Mouse (Mus musculus): Measurements from ENCODE around the gene Synm. TPM values are rescaled to one million over a fixed set of nuclear protein-coding genes. Genes with fewer than 3 reads are reported as not detected.

Synm gene
- polyA plus RNA-seq, 1 experiment, result 0.49 TPM

DNA sequence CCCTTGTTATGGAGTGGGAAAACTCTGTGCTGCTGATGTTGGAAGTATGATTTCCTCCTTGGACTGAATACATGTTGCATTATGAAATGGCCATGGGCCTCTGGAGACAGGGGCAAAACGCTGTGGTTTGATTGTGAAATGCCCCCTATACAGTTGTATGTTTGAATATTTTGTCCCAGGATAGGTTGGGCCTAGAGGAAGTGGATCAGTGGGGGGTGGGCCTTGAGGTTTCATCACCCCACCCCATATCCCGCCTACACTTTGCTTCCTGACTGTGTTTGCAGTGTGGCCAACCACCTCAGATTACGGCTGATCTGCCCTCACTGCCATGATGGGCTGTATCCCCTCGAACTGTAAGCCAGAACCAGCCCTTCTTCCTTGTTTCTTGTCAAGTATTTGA, 31.3 kb downstream of the Synm start:
- H3K4me1 ChIP-seq, result no peaks in the 10 kb centered on the region
- H3K9me3 ChIP-seq, result peaks cover 16% of the 10 kb centered on the region
- TF ChIP-seq GATA1 (IDR thresholded peaks at IDR 0.05; ENCODE audit: borderline replicate concordance, low read length), result no peak
- TF ChIP-seq FLI1 (IDR thresholded peaks at IDR 0.05; ENCODE audit: low read length), result no peak

DNA sequence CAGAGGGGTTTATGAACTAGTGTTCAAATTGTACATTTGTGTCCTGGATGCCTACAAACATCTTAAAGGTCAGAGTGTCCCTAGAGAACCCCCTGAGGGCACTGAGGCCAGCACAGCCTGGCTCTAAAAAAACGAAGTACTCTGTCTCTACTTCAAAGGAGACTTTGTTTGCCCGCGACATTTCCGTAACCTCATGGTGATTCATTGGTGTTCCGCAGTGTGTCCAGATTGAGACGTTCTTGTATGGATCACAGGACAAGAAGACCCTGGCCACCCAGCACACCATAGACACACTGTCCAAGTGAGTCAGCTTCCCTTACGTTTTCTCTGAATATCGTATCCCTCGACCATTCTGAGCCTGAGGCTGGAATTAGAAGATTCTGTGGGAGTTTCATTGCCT, 34.5 kb downstream of the Synm start:
- no peak for TF ChIP-seq GATA1 (IDR thresholded peaks at IDR 0.05; ENCODE audit: borderline replicate concordance, low read length)
- no peak for TF ChIP-seq FLI1 (IDR thresholded peaks at IDR 0.05; ENCODE audit: low read length)
- no peaks in the 10 kb centered on the region for H3K27me3 ChIP-seq (replicated peaks)
- H3K36me3 ChIP-seq (replicated peaks; ENCODE audit: low read length), result peaks cover 20% of the 10 kb centered on the region
- peaks cover 16% of the 10 kb centered on the region for H3K9me3 ChIP-seq
- H3K4me1 ChIP-seq, result no peaks in the 10 kb centered on the region; the same call in none of the 2 replicates
- H3K4me3 ChIP-seq (replicated peaks), result no peak overlapping the region

More for the DNA sequence above, 31.3 kb downstream of the Synm start:
- peaks cover 2% of the 10 kb centered on the region for H3K27me3 ChIP-seq (replicated peaks)
- peaks cover 20% of the 10 kb centered on the region for H3K36me3 ChIP-seq (replicated peaks; ENCODE audit: low read length)
- H3K4me3 ChIP-seq (replicated peaks), result no peak overlapping the region

DNA sequence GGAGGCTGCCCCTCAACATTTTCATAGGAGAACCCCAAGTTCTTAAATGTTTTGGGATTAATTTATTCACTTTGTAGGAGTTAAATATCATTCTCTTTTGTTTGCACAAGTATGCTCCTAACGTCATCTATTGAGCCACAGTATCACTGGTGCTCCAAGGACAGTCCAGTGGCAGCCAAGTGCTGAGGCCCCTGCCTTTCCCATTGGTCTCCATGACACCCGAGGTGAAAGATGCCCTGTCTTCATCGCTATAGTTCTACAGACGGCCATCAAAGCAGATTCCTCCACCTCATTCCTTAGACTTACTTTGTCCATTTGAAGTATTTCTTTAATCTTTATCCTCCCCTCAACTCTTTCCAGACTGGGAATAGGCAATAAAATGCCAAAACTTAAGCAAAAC, 35.0 kb downstream of the Synm start:
- Histone ChIP-seq H3K27me3 (replicated peaks) (peaks cover 3% of the 10 kb centered on the region), H3K36me3 (replicated peaks; ENCODE audit: low read length) (peaks cover 20% of the 10 kb centered on the region), H3K9me3 (peaks cover 16% of the 10 kb centered on the region), H3K4me3 (replicated peaks) (no peak overlapping the region), H3K4me1 (peaks cover 4% of the 10 kb centered on the region)
- TF ChIP-seq FLI1 (IDR thresholded peaks at IDR 0.05; ENCODE audit: low read length), result no peak
- TF ChIP-seq GATA1 (IDR thresholded peaks at IDR 0.05; ENCODE audit: borderline replicate concordance, low read length), result no peak

DNA sequence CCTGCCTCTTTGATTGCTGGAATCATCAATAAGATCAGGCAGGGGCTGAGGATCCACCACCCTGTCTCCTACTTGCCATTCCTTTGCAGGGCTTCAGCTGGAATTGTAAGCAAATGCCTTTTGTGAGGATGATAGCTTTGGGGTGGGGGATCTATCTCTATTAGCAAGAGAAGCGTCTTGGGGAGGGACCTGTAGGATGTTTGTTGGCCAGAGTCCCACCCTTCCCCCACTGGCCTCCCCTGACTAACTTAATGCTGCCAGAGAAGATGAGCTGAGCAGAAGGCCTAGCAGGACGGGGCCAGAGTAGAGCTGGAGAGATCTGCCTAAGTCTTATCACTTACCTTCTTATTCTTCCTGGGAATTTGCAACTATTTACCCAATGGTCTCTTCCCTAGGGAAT, 37.4 kb downstream of the Synm start:
- no peak overlapping the region for H3K4me3 ChIP-seq (replicated peaks)
- TF ChIP-seq FLI1 (IDR thresholded peaks at IDR 0.05; ENCODE audit: low read length) (no peak), GATA1 (IDR thresholded peaks at IDR 0.05; ENCODE audit: borderline replicate concordance, low read length) (no peak)
- peaks cover 4% of the 10 kb centered on the region for H3K27me3 ChIP-seq (replicated peaks)
- H3K9me3 ChIP-seq, result no peaks in the 10 kb centered on the region
- H3K4me1 ChIP-seq, result peaks cover 19% of the 10 kb centered on the region
- H3K36me3 ChIP-seq (replicated peaks; ENCODE audit: low read length), result peaks cover 11% of the 10 kb centered on the region

DNA sequence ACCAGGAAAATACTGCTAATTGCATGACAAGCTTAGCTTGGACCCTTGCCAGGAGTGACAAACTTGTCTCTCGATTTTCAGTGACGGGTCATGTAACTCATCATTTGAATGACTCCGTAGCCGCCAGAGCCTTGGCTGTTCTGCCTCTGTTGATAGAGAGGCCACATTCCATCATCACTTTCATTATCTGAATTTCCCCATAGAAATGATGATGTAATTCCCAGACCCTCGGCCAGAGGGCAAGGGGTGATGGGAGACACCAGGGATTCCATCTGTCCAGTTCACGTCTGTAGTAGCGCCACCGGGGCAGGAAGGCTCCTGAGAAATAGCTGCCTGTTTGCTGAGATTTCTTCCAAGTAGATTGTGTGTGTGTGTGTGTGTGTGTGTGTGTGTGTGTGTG, 40.7 kb downstream of the Synm start:
- Histone ChIP-seq H3K9me3 (no peaks in the 10 kb centered on the region), H3K4me1 (peaks cover 52% of the 10 kb centered on the region), H3K27me3 (replicated peaks) (peaks cover 4% of the 10 kb centered on the region), H3K36me3 (replicated peaks; ENCODE audit: low read length) (peaks cover 4% of the 10 kb centered on the region), H3K4me3 (replicated peaks) (no peak overlapping the region)
- TF ChIP-seq GATA1 (IDR thresholded peaks at IDR 0.05; ENCODE audit: borderline replicate concordance, low read length), result no peak
- no peak for TF ChIP-seq FLI1 (IDR thresholded peaks at IDR 0.05; ENCODE audit: low read length)

DNA sequence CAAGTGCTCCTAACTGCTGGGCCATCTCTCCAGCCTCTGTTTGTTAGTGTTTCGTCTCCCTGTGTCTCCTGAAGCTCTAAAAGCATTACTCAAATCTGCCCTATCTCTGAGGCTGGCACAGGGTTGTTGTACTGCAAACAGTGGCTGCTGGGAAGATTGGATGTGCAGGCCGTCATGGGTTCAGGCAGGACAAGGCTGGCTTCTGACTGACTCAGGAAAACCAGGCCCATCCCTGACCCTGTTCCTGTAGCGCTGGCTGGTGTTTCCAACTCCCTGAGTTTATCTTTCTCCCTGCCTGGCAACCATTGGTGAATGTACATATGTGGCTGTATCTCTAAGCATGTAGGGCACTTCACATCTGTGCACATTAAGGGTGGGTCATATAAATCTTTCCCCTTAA, 42.0 kb downstream of the Synm start:
- H3K4me1 ChIP-seq, result peaks cover 52% of the 10 kb centered on the region
- H3K9me3 ChIP-seq, result no peaks in the 10 kb centered on the region
- peaks cover 4% of the 10 kb centered on the region for H3K27me3 ChIP-seq (replicated peaks)
- TF ChIP-seq FLI1 (IDR thresholded peaks at IDR 0.05; ENCODE audit: low read length) (no peak), GATA1 (IDR thresholded peaks at IDR 0.05; ENCODE audit: borderline replicate concordance, low read length) (no peak)
- H3K4me3 ChIP-seq (replicated peaks), result no peak overlapping the region
- H3K36me3 ChIP-seq (replicated peaks; ENCODE audit: low read length), result peaks cover 7% of the 10 kb centered on the region

DNA sequence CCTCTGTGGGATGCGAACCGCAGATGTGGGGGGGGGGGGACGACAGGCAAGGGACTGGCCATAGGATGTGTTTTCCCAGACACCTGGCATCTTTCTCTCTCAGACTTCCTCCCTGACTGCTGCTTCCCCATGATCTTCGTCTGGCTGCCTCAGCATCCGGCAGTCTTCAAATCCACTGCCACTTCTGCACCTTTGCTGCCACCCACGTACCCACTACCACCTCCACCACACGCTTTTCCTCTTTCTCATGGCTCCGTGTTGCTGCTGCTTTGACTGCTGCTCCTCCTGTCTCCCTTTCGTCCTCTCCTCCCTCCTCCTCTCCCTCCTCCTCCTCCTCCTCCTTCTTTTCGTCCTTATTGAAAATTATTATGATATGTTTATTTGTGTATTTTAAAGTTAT, 42.6 kb downstream of the Synm start:
- H3K9me3 ChIP-seq, result no peaks in the 10 kb centered on the region
- TF ChIP-seq GATA1 (IDR thresholded peaks at IDR 0.05; ENCODE audit: borderline replicate concordance, low read length) (no peak), FLI1 (IDR thresholded peaks at IDR 0.05; ENCODE audit: low read length) (no peak)
- peak overlapping the region; percentile 80 for H3K4me3 ChIP-seq (replicated peaks)
- H3K4me1 ChIP-seq, result peaks cover 52% of the 10 kb centered on the region
- H3K36me3 ChIP-seq (replicated peaks; ENCODE audit: low read length), result peaks cover 8% of the 10 kb centered on the region
- peaks cover 4% of the 10 kb centered on the region for H3K27me3 ChIP-seq (replicated peaks)

DNA sequence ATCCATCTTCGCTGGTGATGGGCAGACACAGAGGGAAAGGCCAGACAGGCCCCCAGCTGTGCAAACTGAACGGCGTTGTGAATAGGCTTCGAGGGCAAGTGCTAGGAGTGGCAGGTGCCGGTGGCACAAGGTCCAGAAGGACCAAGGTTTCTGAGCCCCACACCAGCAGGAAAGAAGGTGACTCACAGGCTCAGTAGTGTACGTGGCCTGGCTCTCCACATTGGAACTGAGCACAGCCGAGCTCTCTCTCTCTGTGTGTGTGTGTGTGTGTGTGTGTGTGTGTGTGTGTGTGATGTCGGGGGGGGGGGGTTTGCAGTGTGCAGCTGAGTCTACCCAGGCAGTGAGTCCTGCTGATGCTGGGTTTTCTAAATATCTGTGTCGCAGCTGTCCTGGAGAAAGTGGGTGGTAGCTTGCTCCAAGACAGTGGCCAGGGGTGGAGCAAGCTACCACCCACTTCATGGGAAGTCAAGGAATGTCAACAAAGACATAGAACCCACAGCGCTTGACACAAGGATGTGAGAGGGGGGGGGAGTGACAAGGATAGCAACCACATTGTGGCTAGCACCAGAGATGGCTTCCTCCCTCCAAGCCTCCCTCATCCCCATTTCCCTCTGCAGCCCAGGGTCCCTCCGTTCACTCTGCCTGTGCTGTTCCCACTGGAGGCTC, 43.2 kb downstream of the Synm start:
- Histone ChIP-seq H3K4me1 (peaks cover 52% of the 10 kb centered on the region), H3K4me3 (replicated peaks) (peak overlapping the region; percentile 80), H3K9me3 (no peaks in the 10 kb centered on the region), H3K27me3 (replicated peaks) (peaks cover 4% of the 10 kb centered on the region), H3K36me3 (replicated peaks; ENCODE audit: low read length) (peaks cover 11% of the 10 kb centered on the region)
- TF ChIP-seq GATA1 (IDR thresholded peaks at IDR 0.05; ENCODE audit: borderline replicate concordance, low read length), result no peak

DNA sequence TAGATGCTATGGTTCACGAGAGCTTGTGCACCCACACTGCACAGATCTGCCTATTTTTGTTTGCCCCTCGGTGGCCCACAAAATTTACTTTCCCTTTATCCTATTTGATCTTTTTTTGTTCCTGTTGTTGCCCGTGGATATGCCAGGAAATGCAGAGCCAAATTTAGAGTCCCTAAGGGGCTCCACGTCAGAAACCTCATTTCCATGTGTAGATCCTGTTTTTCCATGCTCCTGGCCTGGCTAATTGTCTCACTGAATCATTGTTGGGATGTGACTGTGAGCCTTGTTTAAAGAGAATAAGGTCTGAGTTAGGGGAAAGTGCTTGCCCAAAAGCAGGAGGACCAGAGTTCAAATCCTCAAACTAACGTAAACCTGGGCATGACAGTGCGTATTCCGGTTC, 44.4 kb downstream of the Synm start:
- Histone ChIP-seq H3K36me3 (replicated peaks; ENCODE audit: low read length) (peaks cover 11% of the 10 kb centered on the region), H3K9me3 (no peaks in the 10 kb centered on the region), H3K27me3 (replicated peaks) (peaks cover 4% of the 10 kb centered on the region), H3K4me3 (replicated peaks) (no peak overlapping the region), H3K4me1 (peaks cover 62% of the 10 kb centered on the region)
- no peak for TF ChIP-seq FLI1 (IDR thresholded peaks at IDR 0.05; ENCODE audit: low read length)

DNA sequence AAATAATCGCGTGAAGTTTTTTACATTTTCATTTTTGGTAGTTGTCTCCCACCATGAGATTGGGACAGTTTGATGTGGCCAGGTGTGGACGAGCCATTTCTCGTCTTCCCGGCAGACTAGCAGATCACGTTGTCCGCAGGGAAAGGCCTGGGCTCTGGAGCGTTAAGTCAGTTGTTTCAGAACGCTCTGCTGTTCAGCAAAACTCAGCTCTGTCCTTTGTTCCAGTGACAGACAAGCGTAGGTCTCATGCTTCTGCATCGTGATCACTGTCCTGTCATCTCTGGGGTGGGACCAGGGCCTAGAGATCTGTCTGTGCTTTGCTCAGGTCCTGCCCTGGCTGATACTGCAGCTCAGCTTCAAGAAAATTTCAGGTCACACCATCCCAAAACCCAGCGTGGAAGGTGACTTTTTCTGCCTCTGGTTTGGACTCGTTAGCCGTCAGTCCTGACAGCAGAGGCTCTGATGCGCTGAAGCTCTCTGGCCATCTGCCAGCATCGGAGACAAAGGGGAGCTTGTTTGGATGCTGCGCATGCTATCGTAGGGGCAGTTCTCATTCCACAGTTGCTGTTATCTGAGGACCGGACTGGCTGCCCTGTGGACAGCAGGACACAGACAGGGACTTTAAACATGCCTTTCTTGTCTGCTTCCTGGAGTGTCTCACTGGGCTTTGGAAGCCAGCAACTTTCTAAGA, 45.6 kb downstream of the Synm start:
- TF ChIP-seq FLI1 (IDR thresholded peaks at IDR 0.05; ENCODE audit: low read length) (no peak), GATA1 (IDR thresholded peaks at IDR 0.05; ENCODE audit: borderline replicate concordance, low read length) (no peak)
- H3K4me3 ChIP-seq (replicated peaks), result no peak overlapping the region

More for the DNA sequence above, 45.6 kb downstream of the Synm start:
- peaks cover 61% of the 10 kb centered on the region for H3K4me1 ChIP-seq
- H3K27me3 ChIP-seq (replicated peaks), result no peaks in the 10 kb centered on the region
- H3K9me3 ChIP-seq, result no peaks in the 10 kb centered on the region
- H3K36me3 ChIP-seq (replicated peaks; ENCODE audit: low read length), result peaks cover 14% of the 10 kb centered on the region
